Mouse (Mus musculus): ENCODE results near the gene Tom1l2.

Gene Tom1l2

GRCm38 (mm10) chr11:60345868-60346267, 6.8 kb downstream of the Tom1l2 start:
- DNase-seq: no peak

GRCm38 (mm10) chr11:60339361-60339760, 13.3 kb downstream of the Tom1l2 start:
- DNase-seq: no peak

DNA sequence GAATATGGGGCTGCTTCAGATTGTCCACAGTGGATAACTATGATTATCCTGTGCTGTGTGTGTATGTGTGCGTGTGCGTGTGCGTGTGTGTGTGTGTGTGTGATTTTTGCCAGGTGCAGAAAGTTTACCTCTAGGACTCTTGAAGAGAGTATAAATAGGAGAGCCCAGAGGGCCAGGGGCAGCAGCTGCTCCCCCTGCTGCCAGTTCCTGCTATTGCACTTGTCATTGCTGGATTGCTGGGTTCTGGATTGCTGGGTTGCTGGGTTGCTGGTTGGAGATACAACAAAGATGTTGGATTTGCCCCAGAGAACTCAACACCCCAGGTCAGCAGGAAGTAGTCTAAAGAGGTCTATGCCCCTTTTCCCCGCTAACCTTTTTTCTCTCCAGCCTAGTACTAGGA, 14.4 kb downstream of the Tom1l2 start:
- DNase-seq: peak; percentile 51 to 69

- DNase-seq: no peak
These were observed 16.9 kb downstream of the Tom1l2 start for GRCm38 (mm10) chr11:60335771-60336170.

GRCm38 (mm10) chr11:60334124-60334523, 18.6 kb downstream of the Tom1l2 start:
- peak; percentile 27 to 48 for DNase-seq

GRCm38 (mm10) chr11:60333461-60333860, 19.2 kb downstream of the Tom1l2 start:
- DNase-seq: no peak

DNA sequence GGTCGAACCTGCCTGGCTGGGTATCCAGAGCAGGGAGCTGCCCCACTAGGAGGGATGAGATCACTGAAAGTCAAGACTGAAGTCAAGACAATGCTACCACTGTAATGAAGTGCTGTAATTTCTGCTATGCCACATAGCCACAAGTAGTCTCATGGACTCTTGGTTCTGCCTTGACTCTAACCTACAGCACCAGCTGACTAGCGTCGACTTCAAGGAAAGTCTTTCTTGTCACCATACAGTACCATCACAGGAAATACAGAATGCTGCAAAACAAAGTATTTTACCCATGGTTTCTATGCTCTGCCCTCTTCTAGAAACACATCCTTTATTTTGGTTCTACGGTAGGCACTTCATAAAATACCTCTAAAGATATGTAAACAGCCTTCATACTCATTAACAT, 22.2 kb downstream of the Tom1l2 start:
- no peak for DNase-seq

DNA sequence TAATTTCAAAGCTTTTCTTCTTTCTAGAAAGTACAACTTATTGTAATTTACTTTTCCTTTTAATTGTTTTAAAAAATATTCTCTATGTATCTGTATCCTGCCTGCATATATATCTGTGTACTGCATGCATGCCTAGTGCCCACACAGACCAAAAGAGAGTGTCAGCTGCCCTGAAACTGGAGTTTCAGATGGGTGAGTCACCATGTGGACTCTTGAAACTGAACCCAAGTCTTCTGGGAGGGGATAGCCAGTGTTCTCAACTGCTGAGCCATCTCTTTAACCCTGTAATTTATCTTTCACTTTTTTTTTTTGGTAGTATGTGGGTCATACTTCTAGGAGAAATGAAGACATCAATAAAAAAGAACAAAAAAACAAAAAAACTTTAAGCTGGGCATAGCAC, 29.0 kb downstream of the Tom1l2 start:
- no peak for DNase-seq

GRCm38 (mm10) chr11:60321438-60321837, 31.3 kb downstream of the Tom1l2 start:
- DNase-seq: no peak

DNA sequence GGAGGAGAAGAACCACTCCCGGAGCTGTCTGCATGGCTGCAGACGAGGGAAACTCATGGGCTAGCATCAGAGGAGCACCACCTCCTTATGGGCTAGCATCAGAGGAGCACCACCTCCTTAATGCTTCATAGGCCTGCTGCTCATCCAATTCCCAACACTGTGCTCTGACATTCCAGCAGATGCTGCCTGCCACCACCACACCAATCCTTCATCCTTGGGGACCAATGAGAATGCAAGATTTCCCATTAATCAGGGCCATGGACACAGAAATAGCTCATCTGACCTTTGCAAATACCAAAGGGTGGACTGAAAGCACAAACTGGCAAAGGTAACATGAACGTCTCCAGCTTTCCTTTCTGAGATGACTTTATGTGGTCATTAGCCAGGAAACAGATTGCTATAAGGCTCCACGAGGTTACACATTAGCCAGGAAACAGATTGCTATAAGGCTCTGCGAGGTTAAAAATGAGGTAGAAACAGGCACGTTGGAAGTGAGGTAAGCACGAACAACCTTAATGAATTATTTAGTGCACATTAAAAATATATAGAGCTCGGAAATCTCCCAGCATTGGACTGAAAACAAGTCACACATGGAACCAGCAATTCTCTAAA, 32.2 kb downstream of the Tom1l2 start:
- no peak for DNase-seq

GRCm38 (mm10) chr11:60319257-60320066, 33.2 kb downstream of the Tom1l2 start:
- DNase-seq: peak; percentile 26 to 35

- peak; percentile 33 to 45 for DNase-seq
These were observed 34.0 kb downstream of the Tom1l2 start for GRCm38 (mm10) chr11:60318716-60319115.

- no peak for DNase-seq
These were observed 35.2 kb downstream of the Tom1l2 start for GRCm38 (mm10) chr11:60317376-60318102.

GRCm38 (mm10) chr11:60316883-60317282, 35.8 kb downstream of the Tom1l2 start:
- DNase-seq: no peak

DNA sequence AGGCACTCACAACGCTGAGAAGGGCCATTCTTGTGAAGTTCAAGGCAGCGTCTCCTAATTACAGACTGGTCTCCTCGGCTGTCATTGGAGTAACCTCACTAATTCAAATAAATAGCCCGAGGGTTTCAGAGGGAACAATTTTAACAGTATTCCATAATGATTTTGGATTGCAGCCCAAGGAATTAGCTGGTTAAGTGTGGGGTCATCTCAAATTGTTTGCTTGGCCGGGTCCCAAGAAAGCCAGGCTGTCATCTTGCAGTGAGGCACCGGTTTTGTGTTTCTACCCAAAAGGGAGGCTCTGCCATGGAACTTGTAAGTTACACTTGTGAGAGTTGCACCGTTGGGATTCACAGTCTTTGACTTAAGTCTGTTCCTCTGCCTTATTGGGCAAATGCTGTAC, 36.5 kb downstream of the Tom1l2 start:
- peak; percentile 48 to 51 for DNase-seq

GRCm38 (mm10) chr11:60311025-60311854, 41.5 kb downstream of the Tom1l2 start:
- DNase-seq: peak; percentile 80 to 85

DNA sequence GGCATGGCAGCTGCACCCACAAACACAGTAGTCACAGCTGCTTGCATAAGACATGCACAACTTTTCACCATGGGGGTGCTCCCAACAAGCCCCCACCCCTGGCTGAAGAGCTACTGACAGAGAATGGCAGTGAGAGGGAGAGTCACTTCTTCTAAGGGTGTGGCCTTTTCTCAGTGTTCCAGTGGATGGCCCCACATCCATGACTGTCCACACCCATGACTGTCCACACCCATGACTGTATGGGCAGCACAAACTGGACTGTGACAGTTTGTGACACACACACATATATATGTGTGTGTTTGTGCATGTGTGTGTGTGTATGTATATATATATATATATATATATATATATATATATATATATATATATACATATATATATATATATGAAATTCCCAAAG, 42.8 kb downstream of the Tom1l2 start:
- DNase-seq: no peak

- DNase-seq: no peak
These were observed 44.1 kb downstream of the Tom1l2 start for GRCm38 (mm10) chr11:60308506-60309116.

DNA sequence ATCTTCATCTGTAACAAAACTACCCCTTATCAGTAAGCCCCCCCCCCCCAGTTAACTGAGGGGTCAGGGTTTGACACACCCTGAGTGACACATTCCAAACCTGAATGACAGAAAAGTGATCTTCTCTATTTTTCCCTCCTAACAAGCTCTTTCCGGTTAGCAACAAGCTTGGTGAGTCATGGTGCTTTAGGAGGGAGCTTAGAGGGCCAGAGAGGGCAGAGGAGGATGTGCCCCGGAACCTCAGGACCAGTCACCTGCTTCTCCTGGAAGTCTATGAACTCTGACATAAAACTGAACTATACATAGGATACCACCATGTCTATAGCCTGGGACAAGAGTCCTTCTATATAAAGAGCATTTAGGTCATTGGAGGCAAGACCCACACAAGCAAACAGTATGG, 44.6 kb downstream of the Tom1l2 start:
- no peak for DNase-seq

DNA sequence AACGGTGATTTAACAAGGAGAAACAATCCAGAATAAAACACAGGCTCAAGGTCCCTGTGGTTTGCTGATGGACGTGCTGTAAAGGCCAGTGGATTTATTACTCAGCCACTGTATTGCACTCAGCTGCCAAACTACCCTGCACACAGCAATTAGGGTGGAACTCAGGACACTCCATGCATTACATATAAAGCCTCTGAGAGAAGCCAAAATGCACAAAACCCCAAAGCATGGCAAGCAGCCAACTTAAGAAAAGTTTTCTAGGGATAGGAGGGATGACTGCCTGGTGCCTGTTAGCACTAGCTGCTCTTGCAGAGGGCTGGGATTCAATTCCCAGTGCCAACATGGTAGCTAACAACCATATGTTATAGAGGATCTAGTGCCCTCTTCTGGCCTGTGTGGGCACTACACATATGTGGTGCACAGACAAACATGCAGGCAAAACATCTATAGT, 45.3 kb downstream of the Tom1l2 start:
- DNase-seq: no peak

DNA sequence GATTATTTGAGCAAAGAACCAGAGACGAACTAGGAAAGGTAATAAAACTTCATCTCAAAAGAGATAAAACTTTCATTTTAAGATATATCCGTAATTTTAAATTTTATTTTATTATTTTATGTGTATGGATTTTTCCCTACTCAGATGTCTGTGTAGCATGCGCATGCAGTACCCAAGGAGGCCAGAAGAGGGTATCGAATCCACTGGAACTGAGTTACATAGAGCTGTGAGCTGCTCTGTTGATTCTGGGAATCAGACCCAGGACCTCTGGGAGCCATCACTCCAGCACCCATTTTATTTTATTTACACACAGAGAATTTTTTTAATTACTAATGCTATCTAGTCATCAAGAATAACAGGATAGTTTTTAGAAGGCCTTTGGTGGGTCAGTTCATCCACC, 45.9 kb downstream of the Tom1l2 start:
- peak; percentile 45 to 46 for DNase-seq

- DNase-seq: no peak
These were observed 47.1 kb downstream of the Tom1l2 start for GRCm38 (mm10) chr11:60305611-60306010.
